Mouse (Mus musculus): Measurements from ENCODE around the gene Vmn2r107. TPM values are rescaled to one million over a fixed set of nuclear protein-coding genes. Genes with fewer than 3 reads are reported as not detected.

Gene Vmn2r107
- total RNA-seq (2017) = not detected in 2 replicates

GRCm38 (mm10) chr17:20344942-20345341 is at the start of gene Vmn2r107:
Vmn2r107 (plus strand) TSS chr17:20345242.
- ATAC-seq (replicated peaks in 1 of 2; ENCODE audit: insufficient read depth in 1 of 2, low FRiP score in 2 of 2, low TSS enrichment in 1 of 2, low read depth in 1 of 2, poor library complexity in 2 of 2, severe bottlenecking in 2 of 2) = no peak

GRCm38 (mm10) chr17:20305790-20306189 is 39.3 kb upstream of the Vmn2r107 start:
- ATAC-seq (replicated peaks in 1 of 2; ENCODE audit: insufficient read depth in 1 of 2, low FRiP score in 2 of 2, low TSS enrichment in 1 of 2, low read depth in 1 of 2, poor library complexity in 2 of 2, severe bottlenecking in 2 of 2) = no peak

DNA sequence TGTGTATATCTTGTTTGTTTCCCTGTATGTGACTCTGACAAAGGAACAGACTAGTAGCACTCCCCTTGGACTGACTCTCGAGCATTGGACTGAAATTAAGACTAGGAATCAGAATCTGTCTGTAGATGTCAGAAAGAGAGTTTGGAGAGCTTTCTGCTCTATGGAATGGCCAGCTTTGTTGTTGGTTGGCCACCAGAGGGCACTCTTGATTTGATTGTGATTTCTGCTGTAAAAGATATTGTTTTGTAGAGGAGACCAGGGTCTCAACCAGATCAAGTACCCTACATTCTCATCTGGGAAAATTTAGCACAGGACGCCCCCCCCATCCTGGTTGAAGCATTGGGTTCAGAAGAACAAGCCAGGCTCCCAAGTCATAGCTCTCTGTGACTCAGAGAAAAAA is 54.1 kb downstream of the Vmn2r107 start:
- no peak for ATAC-seq (replicated peaks in 1 of 2; ENCODE audit: insufficient read depth in 1 of 2, low FRiP score in 2 of 2, low TSS enrichment in 1 of 2, low read depth in 1 of 2, poor library complexity in 2 of 2, severe bottlenecking in 2 of 2)

GRCm38 (mm10) chr17:20413846-20414245 is 68.8 kb downstream of the Vmn2r107 start, which contains the start of gene Vmn1r224:
Vmn1r224 (plus strand) TSS chr17:20414146.
- no peak for ATAC-seq (replicated peaks in 1 of 2; ENCODE audit: insufficient read depth in 1 of 2, low FRiP score in 2 of 2, low TSS enrichment in 1 of 2, low read depth in 1 of 2, poor library complexity in 2 of 2, severe bottlenecking in 2 of 2)

Other genes with a start within 250 kb of the Vmn2r107 start
- not detected in 2 replicates for gene Fpr-rs7, start 231.0 kb upstream of the Vmn2r107 start, total RNA-seq (2017)
- gene Fpr-rs6, start 162.1 kb upstream of the Vmn2r107 start, total RNA-seq (2017) = not detected in 2 replicates
- gene Vmn2r105, start 110.2 kb upstream of the Vmn2r107 start, total RNA-seq (2017) = not detected in 2 replicates
- gene Vmn2r106, start 59.7 kb upstream of the Vmn2r107 start, total RNA-seq (2017) = not detected in 2 replicates
- gene Vmn1r224, start 68.9 kb downstream of the Vmn2r107 start, total RNA-seq (2017) = not detected in 2 replicates
- gene Vmn2r108, start 136.1 kb downstream of the Vmn2r107 start, total RNA-seq (2017) = not detected in 2 replicates
- gene Vmn1r225, start 152.9 kb downstream of the Vmn2r107 start, total RNA-seq (2017) = not detected in 2 replicates
- not detected in 2 replicates for gene Vmn2r109, start 219.5 kb downstream of the Vmn2r107 start, total RNA-seq (2017)

Measured in hematopoietic stem cell, adult 5-6 weeks (primary cell).